Mouse (Mus musculus) liver, postnatal 0 days (tissue): Measurements from ENCODE around the gene Efcab5. TPM values are rescaled to one million over a fixed set of nuclear protein-coding genes. Genes with fewer than 3 reads are reported as not detected.
"Not testable (repeated sequence)": the region's sequence is repeated elsewhere in the genome, so short reads cannot be mapped to it uniquely, and the experiment has no call there.

Source experiments
- ATAC-seq: fragments of 200-750 bp; cut with Nextera tagmentation; 2 replicates; pipeline ENCODE4 v1.8.0; 2017; ENCODE audit warnings: mild to moderate bottlenecking, moderate library complexity
- DNase-seq: peaks from one replicate; pipeline ENCODE4 v3.0.0-alpha.2; 2016
- H3K27ac ChIP-seq: fragments of 300-500 bp; sonication (generic); 2 replicates; pipeline ENCODE4 v1.5.1; 2014; ENCODE audit warnings: antibody characterized with exemption, moderate library complexity, mild to moderate bottlenecking, low read depth
- H3K27me3 ChIP-seq: fragments of 300-500 bp; sonication (generic); 2 replicates; pipeline ENCODE4 v1.6.1; 2014; ENCODE audit warnings: low read length, control low read depth, mixed read lengths; ENCODE audit not compliant: insufficient read depth
- H3K36me3 ChIP-seq: fragments of 300-500 bp; sonication (generic); replicated peaks from 2 replicates; pipeline ENCODE4 v1.6.1; 2014; ENCODE audit warnings: mild to moderate bottlenecking, control low read depth, low read length, moderate library complexity, mixed read lengths; ENCODE audit not compliant: insufficient read depth
- H3K4me1 ChIP-seq: fragments of 300-500 bp; sonication (generic); 2 replicates; pipeline ENCODE4 v1.6.1; 2014; ENCODE audit warnings: antibody characterized with exemption, mild to moderate bottlenecking, control low read depth; ENCODE audit not compliant: insufficient read depth
- H3K4me2 ChIP-seq: fragments of 300-500 bp; sonication (generic); 2 replicates; pipeline ENCODE4 v1.6.1; 2014; ENCODE audit warnings: low read depth, mild to moderate bottlenecking, low read length, moderate library complexity, mixed read lengths
- H3K4me3 ChIP-seq: fragments of 300-500 bp; sonication (generic); 2 replicates; pipeline ENCODE4 v1.5.1; 2014; ENCODE audit warnings: low read depth, low read length
- H3K9ac ChIP-seq: fragments of 300-500 bp; sonication (generic); replicated peaks from 2 replicates; pipeline ENCODE4 v1.6.1; 2014; ENCODE audit warnings: mild to moderate bottlenecking, moderate library complexity
- H3K9me3 ChIP-seq: fragments of 300-500 bp; sonication (generic); 2 replicates; pipeline ENCODE4 v1.6.1; 2016; ENCODE audit warnings: mild to moderate bottlenecking, control low read depth, low read length, mixed read lengths
- CTCF ChIP-seq: sonication (generic); IDR thresholded peaks from 2 replicates; pipeline ENCODE4 v1.5.1; 2016; ENCODE audit warnings: antibody characterized with exemption, low read depth
- EP300 ChIP-seq: IDR thresholded peaks from 2 replicates; pipeline ENCODE4 v1.6.1; 2016; ENCODE audit warnings: antibody characterized with exemption, low read depth, mild to moderate bottlenecking
- whole genome bisulfite sequencing: fragments of 180-500 bp; shearing (Covaris S2); extraction: QIAGEN DNeasy Blood & Tissue Kit; methylation state at CpG from one replicate; pipeline ENCODE4 v1.1.7; 2014; ENCODE audit not compliant: insufficient replicate concordance; 5-methylcytosine and 5-hydroxymethylcytosine counted together
- polyA plus RNA-seq: library from polyadenylated mRNA; unstranded; fragments of >200 nt; fragmentation: Nextera tagmentation; extraction: Ambion mirVana; gene quantifications from 2 replicates; pipeline ENCODE4 v1.2.1, GENCODE M21; 2015

The Efcab5 gene
- polyA plus RNA-seq, 1 experiment from 2014 or later = 0.16 TPM

- DNase-seq, H3K4me3 ChIP-seq, H3K4me1 ChIP-seq, H3K9me3 ChIP-seq, H3K27me3 ChIP-seq, H3K9ac ChIP-seq, H3K4me2 ChIP-seq, H3K36me3 ChIP-seq, H3K27ac ChIP-seq, ATAC-seq: not testable (repeated sequence)
- 0 out of 2 replicates have a peak, but pooled peaks have one; percentile 9 for TF ChIP-seq CTCF
- WGBS = 78% methylated on average over 12 of the region's 12 CpGs
Measured at GRCm38 (mm10) chr11:77107872-77108271, 80.9 kb downstream of the Efcab5 start.

DNA sequence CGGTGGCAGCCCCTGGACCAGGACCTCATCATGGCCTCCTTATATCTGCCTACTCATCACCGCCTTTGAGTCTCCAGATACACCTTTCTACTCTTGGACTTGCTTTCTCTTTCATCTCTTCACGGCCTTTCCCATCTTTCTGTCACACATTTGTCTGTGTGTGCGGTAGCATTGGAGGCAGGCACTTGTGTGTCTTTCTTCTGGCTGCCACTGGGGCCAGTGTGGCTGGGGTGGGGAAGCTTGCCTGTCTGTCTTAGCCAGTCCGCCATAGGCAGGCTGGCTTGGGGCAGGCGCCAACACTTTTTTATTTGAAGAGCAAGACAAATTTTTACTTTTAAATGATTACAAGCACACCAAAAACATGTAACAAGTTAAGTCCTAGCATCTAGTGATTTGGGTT, 81.8 kb downstream of the Efcab5 start:
- H3K36me3 ChIP-seq = no peaks in the 10 kb centered on the region
- H3K4me2 ChIP-seq = no peak overlapping the region
- no peaks in the 10 kb centered on the region for H3K4me1 ChIP-seq
- TF ChIP-seq EP300 (no peak), CTCF (no peak)
- DNase-seq = no peak
- 86% methylated on average over 6 of the region's 6 CpGs for WGBS
- H3K27ac ChIP-seq = no peak overlapping the region
- no peaks in the 10 kb centered on the region for H3K9me3 ChIP-seq
- no peak overlapping the region for H3K9ac ChIP-seq
- H3K27me3 ChIP-seq = no peaks in the 10 kb centered on the region
- ATAC-seq = no peak
- H3K4me3 ChIP-seq = no peak overlapping the region

DNA sequence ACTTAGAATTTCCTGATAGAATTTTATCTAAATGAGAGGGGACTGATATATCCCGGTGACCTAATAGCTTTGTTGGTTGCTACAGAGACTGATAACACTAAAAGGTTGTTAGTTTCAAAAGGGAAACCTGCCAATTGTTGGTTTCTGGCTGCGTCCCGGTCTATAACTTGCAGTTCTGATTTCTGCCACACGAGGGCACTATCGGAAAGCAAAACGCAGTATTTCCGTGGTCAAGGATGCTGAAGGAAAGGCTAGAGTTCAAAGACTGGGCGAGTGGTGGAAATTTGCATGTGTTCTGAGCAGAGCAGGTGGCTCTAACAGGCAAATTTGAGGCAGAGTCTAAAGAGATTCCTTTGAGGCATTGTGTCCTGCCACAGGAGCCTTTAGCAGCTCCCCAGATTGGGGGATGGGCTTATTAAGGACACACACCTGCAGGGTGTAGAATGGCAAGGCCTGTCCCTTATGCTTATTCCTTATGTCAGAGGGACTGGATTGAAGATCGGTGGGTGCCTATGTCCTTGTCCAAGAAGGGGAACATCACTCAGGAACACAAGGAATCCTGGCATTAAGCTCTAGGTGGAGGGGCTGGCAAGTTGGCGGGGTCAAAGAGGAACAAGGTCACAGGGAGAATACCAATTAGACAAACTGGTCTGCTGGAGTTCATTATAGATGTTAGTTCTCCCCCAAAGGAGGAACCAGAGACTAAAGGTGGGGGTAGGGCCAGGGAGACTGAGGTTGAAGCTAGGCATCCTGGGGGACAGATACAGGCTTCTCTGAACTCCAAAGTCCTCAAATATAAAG, 88.4 kb downstream of the Efcab5 start:
- ATAC-seq (peak; percentile 55; the same call in 1 of the 2 replicates), DNase-seq (peak; percentile 84)
- TF ChIP-seq CTCF = peak; percentile 94
- no peak for TF ChIP-seq EP300
- Histone ChIP-seq H3K4me1 (no peaks in the 10 kb centered on the region), H3K27ac (no peak overlapping the region), H3K27me3 (no peaks in the 10 kb centered on the region), H3K4me3 (no peak overlapping the region), H3K36me3 (no peaks in the 10 kb centered on the region), H3K4me2 (no peak overlapping the region), H3K9ac (no peak overlapping the region), H3K9me3 (no peaks in the 10 kb centered on the region)
- WGBS = 14% methylated on average over 10 of the region's 10 CpGs

- no peak overlapping the region for H3K9ac ChIP-seq
- H3K27ac ChIP-seq = 0 out of 2 replicates have a peak overlapping the region, but pooled peaks have one; percentile 48
- ATAC-seq = peak; percentile 64
- WGBS = 63% methylated on average over 19 of the region's 19 CpGs
- H3K4me3 ChIP-seq = no peak overlapping the region
- DNase-seq = no peak
- no peak for TF ChIP-seq CTCF
- TF ChIP-seq EP300 = no peak
- H3K36me3 ChIP-seq = no peaks in the 10 kb centered on the region
- no peaks in the 10 kb centered on the region for H3K9me3 ChIP-seq
- H3K4me1 ChIP-seq = no peaks in the 10 kb centered on the region
- no peak overlapping the region for H3K4me2 ChIP-seq
- no peaks in the 10 kb centered on the region for H3K27me3 ChIP-seq
Measured at GRCm38 (mm10) chr11:77098332-77098972, 90.3 kb downstream of the Efcab5 start.

DNA sequence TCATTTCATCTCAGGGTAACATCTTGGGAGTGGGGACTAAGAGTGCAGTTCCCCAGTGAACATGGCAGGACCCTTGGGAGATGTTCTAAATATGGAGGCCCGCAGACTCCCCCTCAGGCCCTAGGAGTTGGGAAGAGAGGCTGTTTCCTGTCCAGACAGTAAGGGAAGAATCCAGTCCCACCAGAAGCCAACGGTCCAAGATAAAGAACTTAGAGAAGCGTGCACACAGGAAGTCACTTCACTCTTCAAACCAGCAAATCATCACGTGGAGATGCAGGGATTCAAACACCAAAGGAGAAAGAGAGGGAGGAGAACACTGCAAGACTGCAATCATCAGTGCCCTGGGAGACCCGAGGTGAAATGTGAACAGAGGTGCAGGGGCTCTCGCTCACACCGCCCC, 91.8 kb downstream of the Efcab5 start:
- H3K4me2 ChIP-seq = no peak overlapping the region
- ATAC-seq (no peak), DNase-seq (no peak)
- H3K9ac ChIP-seq = no peak overlapping the region
- H3K9me3 ChIP-seq = no peaks in the 10 kb centered on the region
- WGBS = 52% methylated on average over 7 of the region's 7 CpGs
- H3K4me1 ChIP-seq = no peaks in the 10 kb centered on the region
- 0 out of 2 replicates have a peak, but pooled peaks cover 2% of the 10 kb centered on the region for H3K27me3 ChIP-seq
- TF ChIP-seq EP300 (no peak), CTCF (no peak)
- H3K36me3 ChIP-seq = no peaks in the 10 kb centered on the region
- no peak overlapping the region for H3K4me3 ChIP-seq
- H3K27ac ChIP-seq = no peak overlapping the region

DNA sequence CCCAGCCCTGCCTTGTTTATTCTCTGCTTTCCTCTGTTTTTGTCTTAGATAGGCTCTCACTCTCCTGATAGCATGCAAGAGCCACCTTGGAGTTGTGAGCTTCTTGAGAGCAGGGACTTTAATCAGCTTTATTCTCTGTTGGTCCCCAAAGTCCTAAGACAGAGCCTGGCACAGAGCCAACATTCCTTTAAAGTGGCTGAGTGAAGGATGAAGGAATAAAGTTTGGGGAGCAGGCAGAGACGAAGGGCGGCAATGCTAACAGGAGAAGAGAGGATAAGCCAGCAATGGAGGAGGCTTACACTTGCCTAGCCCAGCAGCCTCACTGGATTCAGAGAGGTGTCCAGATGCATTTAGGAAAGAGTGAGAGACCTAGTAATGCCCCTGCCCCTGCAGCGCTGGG, 92.2 kb downstream of the Efcab5 start:
- no peaks in the 10 kb centered on the region for H3K36me3 ChIP-seq
- no peaks in the 10 kb centered on the region for H3K9me3 ChIP-seq
- no peak for ATAC-seq
- no peak overlapping the region for H3K27ac ChIP-seq
- H3K4me1 ChIP-seq = no peaks in the 10 kb centered on the region
- H3K4me3 ChIP-seq = no peak overlapping the region
- H3K27me3 ChIP-seq = 0 out of 2 replicates have a peak, but pooled peaks cover 2% of the 10 kb centered on the region
- WGBS = 86% methylated on average over 3 of the region's 3 CpGs
- no peak overlapping the region for H3K4me2 ChIP-seq
- no peak for DNase-seq
- TF ChIP-seq EP300 = no peak
- no peak for TF ChIP-seq CTCF
- no peak overlapping the region for H3K9ac ChIP-seq
